Mouse (Mus musculus) stomach, postnatal 0 days (tissue): ENCODE measurements at regions not wholly inside any gene's neighbourhood (a gene's known extent, or its start where the extent isn't known, plus 50 kb on each side); places are given as distances from the start of the nearest gene placed in this dataset.

Experiments
- ATAC-seq: fragments of 200-750 bp; cut with Nextera tagmentation; 2 replicates; pipeline ENCODE4 v1.8.0; 2017; ENCODE audit not compliant: low FRiP score, low TSS enrichment
- DNase-seq: peaks from one replicate; pipeline ENCODE4 v3.0.0-alpha.2; 2016; ENCODE audit warnings: low spot score
- H3K27ac ChIP-seq: fragments of 300-500 bp; sonication (generic); replicated peaks from 2 replicates; pipeline ENCODE4 v1.5.1; 2014; ENCODE audit warnings: mild to moderate bottlenecking, control low read depth
- H3K27me3 ChIP-seq: fragments of 300-500 bp; sonication (generic); 2 replicates; pipeline ENCODE4 v1.6.1; 2014; ENCODE audit warnings: low read length; ENCODE audit not compliant: control insufficient read depth, insufficient read depth
- H3K36me3 ChIP-seq: fragments of 300-500 bp; sonication (generic); 2 replicates; pipeline ENCODE4 v1.6.1; 2014; ENCODE audit warnings: low read length, mixed read lengths; ENCODE audit not compliant: control insufficient read depth, insufficient read depth
- H3K4me1 ChIP-seq: fragments of 300-500 bp; sonication (generic); replicated peaks from 2 replicates; pipeline ENCODE4 v1.6.1; 2014; ENCODE audit warnings: antibody characterized with exemption; ENCODE audit not compliant: control insufficient read depth, insufficient read depth
- H3K4me2 ChIP-seq: fragments of 300-500 bp; sonication (generic); replicated peaks from 2 replicates; pipeline ENCODE4 v1.6.1; 2014; ENCODE audit warnings: low read depth, mild to moderate bottlenecking, control low read depth, moderate library complexity
- H3K4me3 ChIP-seq: fragments of 300-500 bp; sonication (generic); 2 replicates; pipeline ENCODE4 v1.5.1; 2014; ENCODE audit warnings: low read depth, low read length, control low read depth
- H3K9ac ChIP-seq: fragments of 300-500 bp; sonication (generic); 2 replicates; pipeline ENCODE4 v1.6.1; 2014; ENCODE audit warnings: mild to moderate bottlenecking, low read length, control low read depth, mixed read lengths
- H3K9me3 ChIP-seq: fragments of 300-500 bp; sonication (generic); 2 replicates; pipeline ENCODE4 v1.6.1; 2016; ENCODE audit warnings: low read length; ENCODE audit not compliant: control insufficient read depth
- CTCF ChIP-seq: IDR thresholded peaks from 2 replicates; pipeline ENCODE4 v1.5.1; 2016; ENCODE audit warnings: antibody characterized with exemption, low read depth, mild to moderate bottlenecking, moderate library complexity
- EP300 ChIP-seq: optimal IDR thresholded peaks from 2 replicates; pipeline ENCODE3; 2016; ENCODE audit warnings: antibody characterized with exemption
- WGBS: fragments of 180-500 bp; shearing (Covaris S2); extraction: QIAGEN DNeasy Blood & Tissue Kit; methylation state at CpG from one replicate; pipeline ENCODE4 v1.1.7; 2014; 5-methylcytosine and 5-hydroxymethylcytosine counted together

DNA sequence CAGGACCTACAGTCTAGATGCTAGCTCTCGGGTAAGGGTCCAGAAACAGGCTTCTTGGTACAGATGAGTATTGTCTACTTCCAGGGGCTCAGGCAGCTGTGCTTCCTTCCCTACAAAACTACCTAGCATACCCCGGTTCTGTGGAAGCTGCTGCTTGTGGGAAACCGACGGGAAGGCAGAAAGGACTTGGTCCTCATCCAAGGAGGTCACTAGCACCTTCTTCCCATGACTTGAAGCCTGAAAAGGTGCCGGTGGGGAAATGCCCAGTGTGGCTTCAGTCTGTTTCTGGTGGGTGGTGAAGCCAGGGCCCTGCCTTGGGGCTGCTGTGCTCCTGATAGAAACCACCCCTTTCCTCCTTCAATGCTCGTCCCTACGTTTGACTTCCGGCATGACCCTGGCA lies 107.5 kb downstream of the Tex29 start:
- no peaks in the 10 kb centered on the region for H3K9me3 ChIP-seq
- H3K4me1 ChIP-seq = no peaks in the 10 kb centered on the region
- no peak for ATAC-seq
- H3K4me3 ChIP-seq = no peak overlapping the region
- H3K4me2 ChIP-seq = no peak overlapping the region
- WGBS = 83% methylated on average over 8 of the region's 8 CpGs
- no peak overlapping the region for H3K27ac ChIP-seq
- DNase-seq = no peak
- no peaks in the 10 kb centered on the region for H3K27me3 ChIP-seq
- H3K9ac ChIP-seq = no peak overlapping the region
- TF ChIP-seq CTCF (no peak), EP300 (no peak)
- H3K36me3 ChIP-seq = no peaks in the 10 kb centered on the region

- Histone ChIP-seq H3K9ac (no peak overlapping the region), H3K9me3 (no peaks in the 10 kb centered on the region), H3K4me3 (no peak overlapping the region), H3K27ac (no peak overlapping the region), H3K36me3 (no peaks in the 10 kb centered on the region), H3K4me1 (no peaks in the 10 kb centered on the region), H3K4me2 (no peak overlapping the region), H3K27me3 (no peaks in the 10 kb centered on the region)
- DNase-seq (no peak), ATAC-seq (no peak)
- 22% methylated on average over 7 of the region's 7 CpGs for WGBS
- TF ChIP-seq CTCF (no peak), EP300 (no peak)
These were observed 116.0 kb downstream of the Tex29 start for GRCm38 (mm10) chr8:11956268-11956667.

DNA sequence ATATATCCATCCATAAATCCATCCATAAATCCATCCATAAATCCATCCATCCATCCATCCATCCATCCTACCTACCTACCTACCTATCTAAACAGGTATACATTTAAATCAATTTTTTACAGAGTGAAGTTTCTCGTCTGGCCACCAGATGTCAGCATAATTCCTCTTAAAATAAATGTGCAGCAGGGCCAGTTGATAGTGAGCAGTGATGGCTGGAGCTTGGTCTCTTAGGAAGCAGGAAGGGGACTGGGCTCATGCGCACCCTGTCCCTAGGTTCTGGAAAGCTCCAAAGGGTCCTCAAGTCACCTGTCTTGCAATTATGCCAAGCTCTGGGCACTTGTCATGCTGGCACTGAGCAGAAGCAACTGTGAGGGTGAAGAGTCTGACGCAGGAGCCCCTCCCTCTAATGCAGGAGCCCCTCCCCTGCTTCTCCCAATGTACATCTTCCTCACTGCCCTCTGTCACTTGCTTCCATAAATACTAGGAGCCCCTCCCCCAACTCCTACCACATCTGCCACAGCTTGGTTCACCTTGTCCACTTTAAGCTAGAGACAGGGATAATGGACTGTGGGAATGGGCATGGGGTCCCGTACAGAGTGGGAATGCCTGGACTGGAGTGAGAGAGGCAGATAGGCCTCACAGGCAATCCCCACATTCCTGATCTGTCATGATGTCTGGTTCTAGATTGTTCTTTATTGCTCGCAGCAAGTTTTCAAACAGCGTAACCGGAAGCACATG lies 116.9 kb downstream of the Tex29 start:
- peak; percentile 82 for TF ChIP-seq CTCF
- no peak for TF ChIP-seq EP300
- Histone ChIP-seq H3K9me3 (no peaks in the 10 kb centered on the region), H3K36me3 (no peaks in the 10 kb centered on the region), H3K4me2 (no peak overlapping the region), H3K27me3 (no peaks in the 10 kb centered on the region), H3K27ac (no peak overlapping the region), H3K9ac (no peak overlapping the region), H3K4me1 (no peaks in the 10 kb centered on the region), H3K4me3 (no peak overlapping the region)
- WGBS = 63% methylated on average over 7 of the region's 7 CpGs
- no peak for DNase-seq
- ATAC-seq = 0 out of 2 replicates have a peak, but pooled peaks have one; percentile 59

DNA sequence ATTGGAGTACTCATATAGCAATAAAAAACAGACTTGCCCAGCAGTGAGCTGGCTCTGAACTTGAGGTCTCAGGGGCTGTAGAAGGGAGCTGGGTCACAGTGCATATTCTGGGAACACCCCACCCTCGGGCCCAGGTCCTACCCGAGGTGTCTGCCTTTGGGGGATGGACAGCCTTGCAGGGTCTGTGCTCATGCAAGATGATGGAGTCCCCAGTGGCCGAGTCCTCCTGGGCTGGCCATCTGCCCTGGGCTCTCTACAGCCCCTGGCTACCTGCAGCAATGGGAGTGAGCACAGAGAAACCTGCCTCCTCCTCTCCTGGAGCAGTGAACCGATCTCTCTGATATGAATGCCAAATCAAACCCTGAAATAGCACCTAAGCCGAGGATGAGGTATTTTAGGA lies 117.9 kb downstream of the Tex29 start:
- H3K4me3 ChIP-seq = no peak overlapping the region
- H3K27ac ChIP-seq = no peak overlapping the region
- ATAC-seq (no peak), DNase-seq (no peak)
- H3K36me3 ChIP-seq = no peaks in the 10 kb centered on the region
- TF ChIP-seq EP300 (no peak), CTCF (no peak)
- no peaks in the 10 kb centered on the region for H3K9me3 ChIP-seq
- H3K9ac ChIP-seq = no peak overlapping the region
- no peaks in the 10 kb centered on the region for H3K4me1 ChIP-seq
- H3K27me3 ChIP-seq = no peaks in the 10 kb centered on the region
- 47% methylated on average over 5 of the region's 5 CpGs for WGBS
- no peak overlapping the region for H3K4me2 ChIP-seq

DNA sequence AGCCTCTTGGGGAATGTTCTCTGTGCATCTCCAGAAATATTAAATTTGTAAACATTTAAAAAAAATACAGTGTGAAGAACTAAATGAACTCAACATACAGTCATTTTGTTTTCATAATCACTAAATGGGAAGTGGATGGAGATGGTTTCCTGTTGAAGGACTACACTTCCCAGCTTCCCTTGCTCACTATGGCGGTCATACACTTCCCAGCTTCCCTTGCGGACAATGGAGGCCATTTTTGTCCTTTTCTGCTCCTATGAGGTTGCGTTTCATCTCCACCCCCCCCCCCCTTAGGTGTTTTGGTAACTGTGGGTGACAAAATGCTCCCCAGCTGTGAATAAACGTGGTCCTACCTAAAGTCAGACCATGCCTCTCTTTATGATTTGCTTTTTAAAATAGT lies 119.2 kb downstream of the Tex29 start:
- TF ChIP-seq EP300 = no peak
- no peak for TF ChIP-seq CTCF
- Histone ChIP-seq H3K4me2 (no peak overlapping the region), H3K9ac (no peak overlapping the region), H3K4me3 (no peak overlapping the region), H3K36me3 (no peaks in the 10 kb centered on the region), H3K27me3 (no peaks in the 10 kb centered on the region), H3K4me1 (no peaks in the 10 kb centered on the region), H3K27ac (no peak overlapping the region), H3K9me3 (no peaks in the 10 kb centered on the region)
- ATAC-seq (no peak), DNase-seq (no peak)
- WGBS = 71% methylated on average over 4 of the region's 4 CpGs

DNA sequence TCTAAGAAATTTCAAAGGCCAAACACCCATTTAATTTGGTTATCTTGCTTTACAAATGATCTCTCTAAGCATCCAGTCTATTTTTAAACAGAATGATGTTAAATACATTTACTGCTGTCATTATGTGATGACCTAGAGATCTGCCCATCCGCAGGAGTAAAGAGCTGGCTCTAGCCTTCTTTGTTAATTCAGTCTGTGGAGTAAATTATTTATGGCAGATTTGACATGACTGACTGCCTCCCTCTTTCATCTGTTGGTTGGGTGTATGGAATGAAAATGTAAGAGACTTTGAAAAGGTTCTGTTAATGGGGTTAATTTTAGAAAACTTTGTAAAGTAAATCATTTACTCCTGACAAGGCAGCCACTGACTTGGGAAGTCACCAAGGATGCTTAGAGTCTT lies 123.3 kb downstream of the Tex29 start:
- DNase-seq (no peak), ATAC-seq (no peak)
- H3K36me3 ChIP-seq = no peaks in the 10 kb centered on the region
- no peak for TF ChIP-seq EP300
- TF ChIP-seq CTCF = no peak
- H3K4me1 ChIP-seq = no peaks in the 10 kb centered on the region
- no peak overlapping the region for H3K4me3 ChIP-seq
- no peaks in the 10 kb centered on the region for H3K27me3 ChIP-seq
- 29% methylated on average over 1 of the region's 1 CpGs for WGBS
- H3K4me2 ChIP-seq = no peak overlapping the region
- no peak overlapping the region for H3K27ac ChIP-seq
- no peaks in the 10 kb centered on the region for H3K9me3 ChIP-seq
- H3K9ac ChIP-seq = no peak overlapping the region
